Mouse (Mus musculus): Measurements from ENCODE around the gene Cdrt4. TPM values are rescaled to one million over a fixed set of nuclear protein-coding genes. Genes with fewer than 3 reads are reported as not detected.
A peak's percentile ranks its signal among the peaks of the same experiment; 100 is the strongest.

Cdrt4 gene
- total RNA-seq, 2 experiments from 2014 or later = not detected

- DNase-seq = peak; percentile 31
- intact Hi-C loops (cut with DNase I; ENCODE audit: low total_unique reads) = no loop called here
Observed at GRCm38 (mm10) chr11:62934795-62935514, 16.0 kb upstream of the Cdrt4 start.

DNA sequence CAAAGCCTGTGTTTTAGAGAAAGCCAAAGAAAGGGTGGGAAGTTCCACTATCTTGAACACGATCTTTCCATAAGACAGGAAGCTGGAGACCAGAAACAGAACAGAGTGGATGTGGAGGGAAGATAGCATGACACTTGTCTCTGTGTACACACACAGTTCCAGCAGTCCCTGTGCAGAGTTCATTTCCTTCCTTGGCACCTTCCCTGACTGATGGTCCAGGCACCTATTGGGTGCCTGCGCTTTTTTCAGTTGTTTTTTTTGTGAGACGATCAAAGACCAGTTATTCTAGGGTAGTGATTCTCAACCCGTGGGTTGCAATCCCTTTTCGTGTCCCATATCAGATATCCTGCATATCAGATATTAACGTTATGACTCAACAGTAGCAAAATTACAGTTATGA, 13.0 kb upstream of the Cdrt4 start:
- no peak for DNase-seq
- intact Hi-C loops (cut with DNase I; ENCODE audit: low total_unique reads) = no loop called here

DNA sequence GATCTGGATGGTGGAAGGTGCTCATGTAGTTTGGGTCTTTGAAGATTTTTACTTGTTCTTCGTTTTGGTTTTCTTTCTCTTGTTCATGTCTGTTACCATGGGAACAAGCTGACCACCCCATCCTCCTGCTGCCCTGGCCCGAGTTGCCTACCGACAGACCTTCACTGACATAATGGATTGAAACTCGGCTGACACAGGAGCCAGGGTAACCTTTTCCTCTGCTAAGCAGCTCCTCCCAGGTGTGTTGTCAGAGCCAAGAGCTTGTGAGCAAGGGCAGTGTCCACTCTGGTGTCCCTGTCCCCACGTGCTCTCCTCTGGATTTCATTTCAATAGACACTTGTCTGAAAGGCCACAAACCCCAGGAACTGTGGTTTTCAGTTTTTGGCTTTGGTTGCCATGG, 12.1 kb upstream of the Cdrt4 start:
- no peak for DNase-seq
- intact Hi-C loops (cut with DNase I; ENCODE audit: low total_unique reads) = no loop called here

- intact Hi-C loops (cut with DNase I; ENCODE audit: low total_unique reads) = no loop called here
Observed at GRCm38 (mm10) chr11:62940176-62940575, 10.8 kb upstream of the Cdrt4 start.

DNA sequence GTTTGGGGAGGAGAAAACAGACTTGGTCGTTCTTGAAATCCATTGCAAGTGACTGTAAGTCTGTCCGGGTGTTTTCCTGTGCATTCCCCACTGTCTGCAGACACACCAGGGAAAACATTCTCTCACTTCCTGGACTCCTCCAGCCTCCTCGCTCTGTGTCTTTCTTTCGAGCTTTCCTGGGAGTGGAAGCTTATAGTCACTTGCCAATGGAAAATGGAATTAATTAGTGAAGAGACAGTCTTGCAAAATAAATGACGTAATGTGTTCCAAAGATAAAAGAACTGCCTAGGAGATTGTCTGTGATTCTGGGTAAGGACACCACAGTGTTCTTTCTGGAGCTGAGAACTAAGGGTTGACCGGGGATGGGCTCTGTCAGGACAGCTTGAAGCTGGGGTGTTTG, 7.5 kb upstream of the Cdrt4 start:
- intact Hi-C loops (cut with DNase I; ENCODE audit: low total_unique reads) = no loop called here
- no peak for DNase-seq

More at GRCm38 (mm10) chr11:62940176-62940575, 10.8 kb upstream of the Cdrt4 start:
- no peak for DNase-seq

GRCm38 (mm10) chr11:62945514-62945913, 5.5 kb upstream of the Cdrt4 start:
- no peak for DNase-seq
- intact Hi-C loops (cut with DNase I; ENCODE audit: low total_unique reads) = no loop called here

GRCm38 (mm10) chr11:62949548-62949947, 1.4 kb upstream of the Cdrt4 start:
- no peak for DNase-seq
- intact Hi-C loops (cut with DNase I; ENCODE audit: low total_unique reads) = no loop called here

- DNase-seq = peak; percentile 27
- intact Hi-C loops (cut with DNase I; ENCODE audit: low total_unique reads) = no loop called here
Observed at GRCm38 (mm10) chr11:62954766-62955165, 3.8 kb downstream of the Cdrt4 start.

DNA sequence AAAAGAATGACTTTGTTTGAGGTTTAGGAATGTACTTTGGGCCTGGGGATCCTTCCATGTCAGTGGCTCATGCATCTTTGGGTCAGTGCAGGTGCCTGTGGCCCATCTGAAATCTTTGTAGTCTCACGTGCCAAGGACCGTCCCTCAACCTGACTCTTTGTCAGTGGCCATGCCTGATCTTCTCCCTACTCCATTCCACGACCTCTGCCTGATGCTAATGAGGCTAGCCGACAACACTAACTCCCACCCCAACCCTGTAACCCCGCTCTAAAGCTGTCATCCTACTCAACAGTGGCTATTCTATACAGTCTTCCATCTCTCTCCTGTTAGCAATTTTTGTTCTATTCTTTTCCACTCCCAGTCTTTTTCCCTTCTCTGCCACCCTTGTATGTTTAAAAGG, 4.2 kb downstream of the Cdrt4 start:
- intact Hi-C loops (cut with DNase I; ENCODE audit: low total_unique reads) = no loop called here
- DNase-seq = no peak

DNA sequence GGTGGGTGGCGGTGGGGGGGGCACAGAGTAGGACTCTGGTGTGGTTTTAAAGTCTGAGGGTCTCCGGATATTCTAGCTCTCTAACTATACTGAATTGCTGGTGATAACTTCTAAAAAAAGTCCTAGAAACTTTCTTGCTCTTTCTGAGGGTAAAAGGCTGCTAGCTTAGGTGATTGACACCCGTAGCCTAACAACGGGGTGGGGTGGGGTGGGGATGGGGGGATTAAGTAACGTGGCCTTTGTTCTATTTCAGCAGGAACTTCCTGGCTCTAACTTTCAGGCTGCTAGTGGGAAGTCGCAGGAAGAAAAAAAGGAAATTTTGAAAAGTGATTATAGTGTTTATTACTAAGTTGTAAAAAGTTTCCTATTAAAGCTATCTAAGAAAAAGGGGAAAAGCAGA, 4.8 kb downstream of the Cdrt4 start:
- no peak for DNase-seq

GRCm38 (mm10) chr11:62957626-62958180, 6.7 kb downstream of the Cdrt4 start:
- no peak for DNase-seq
- intact Hi-C loops (cut with DNase I; ENCODE audit: low total_unique reads) = no loop called here

More for the DNA sequence above, 4.8 kb downstream of the Cdrt4 start:
- intact Hi-C loops (cut with DNase I; ENCODE audit: low total_unique reads) = no loop called here

DNA sequence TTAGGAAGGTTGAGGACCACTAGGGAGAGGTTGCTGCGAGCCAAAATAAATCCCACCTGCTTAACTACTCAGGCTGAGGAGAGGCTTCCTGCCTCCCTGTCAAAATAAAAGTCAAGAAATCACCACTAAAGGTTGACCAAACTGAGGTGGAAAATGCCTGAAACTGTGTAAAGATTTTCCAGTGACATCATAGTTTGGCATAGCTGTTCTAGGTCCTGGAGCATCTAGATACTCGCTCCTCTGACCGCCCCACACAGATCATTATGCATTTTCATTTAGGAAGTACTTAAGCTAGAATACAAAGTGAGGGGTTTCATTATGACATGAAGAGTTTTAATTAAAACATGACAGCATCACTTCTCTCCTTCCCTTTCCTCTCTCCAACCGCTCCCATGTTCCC, 12.3 kb downstream of the Cdrt4 start:
- intact Hi-C loops (cut with DNase I; ENCODE audit: low total_unique reads) = no loop called here
- DNase-seq = no peak

DNA sequence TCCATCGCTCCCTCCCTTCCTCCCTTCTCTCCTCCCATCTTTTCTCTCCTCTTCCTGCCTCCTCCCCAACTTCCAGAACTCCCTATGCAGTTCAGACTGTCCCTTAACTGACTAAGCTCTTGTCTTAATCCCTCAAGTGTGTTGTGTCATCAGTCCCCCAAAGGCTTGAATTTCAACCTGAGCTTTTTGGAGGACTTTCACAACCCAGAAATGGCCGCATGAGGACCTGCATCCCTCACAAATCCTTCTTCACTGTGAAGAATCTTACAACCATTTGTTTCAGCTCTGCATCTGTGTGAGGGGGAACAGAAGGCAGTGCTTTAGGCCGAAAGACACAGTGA, 15.4 kb downstream of the Cdrt4 start:
- DNase-seq = no peak
- intact Hi-C loops (cut with DNase I; ENCODE audit: low total_unique reads) = no loop called here

DNA sequence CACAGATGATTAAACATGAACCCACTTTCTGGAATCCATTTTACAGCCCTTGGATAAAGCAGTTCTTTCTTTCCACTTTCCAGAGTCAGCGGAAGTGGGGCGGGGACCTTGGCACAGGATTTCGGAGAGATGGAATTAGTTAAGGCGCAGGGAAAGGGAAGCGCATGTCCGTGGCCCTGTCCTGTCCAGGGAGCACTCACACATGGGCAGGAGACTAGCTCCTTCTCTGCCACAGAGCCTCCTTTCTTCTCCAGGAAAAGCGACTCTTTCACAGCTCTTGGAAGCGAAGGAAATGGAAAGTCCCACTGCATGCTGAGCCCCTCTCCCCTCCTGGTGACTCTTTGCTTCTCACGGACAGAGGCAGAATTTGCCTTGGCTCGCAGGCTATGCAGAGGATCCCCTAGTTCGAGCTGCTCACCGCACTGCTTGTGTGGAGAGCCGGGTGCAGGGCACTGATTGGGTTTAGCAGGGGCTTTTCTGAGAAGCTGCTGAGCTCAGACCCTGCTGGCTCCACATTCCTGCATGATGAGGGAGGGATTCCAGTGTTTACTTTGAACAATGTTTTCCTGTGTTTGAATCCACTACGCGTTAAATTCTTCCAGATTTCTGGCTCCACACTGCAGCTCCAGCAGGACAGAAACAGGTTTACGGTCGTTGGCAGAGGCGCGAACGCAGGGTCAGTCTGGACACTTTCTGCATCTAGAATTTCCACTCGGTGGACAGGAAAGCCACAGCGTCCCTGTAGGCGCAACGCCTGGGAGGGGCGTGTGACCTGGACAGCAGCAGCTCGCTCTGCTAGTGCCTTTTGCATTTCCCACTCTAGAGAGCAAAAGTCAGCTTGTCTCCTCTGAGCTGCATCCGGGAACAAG, 16.0 kb downstream of the Cdrt4 start:
- intact Hi-C loops (cut with DNase I; ENCODE audit: low total_unique reads) = no loop called here
- DNase-seq = peak; percentile 84

- DNase-seq = no peak
- intact Hi-C loops (cut with DNase I; ENCODE audit: low total_unique reads) = no loop called here
Observed at GRCm38 (mm10) chr11:62977176-62977575, 26.2 kb downstream of the Cdrt4 start.

DNA sequence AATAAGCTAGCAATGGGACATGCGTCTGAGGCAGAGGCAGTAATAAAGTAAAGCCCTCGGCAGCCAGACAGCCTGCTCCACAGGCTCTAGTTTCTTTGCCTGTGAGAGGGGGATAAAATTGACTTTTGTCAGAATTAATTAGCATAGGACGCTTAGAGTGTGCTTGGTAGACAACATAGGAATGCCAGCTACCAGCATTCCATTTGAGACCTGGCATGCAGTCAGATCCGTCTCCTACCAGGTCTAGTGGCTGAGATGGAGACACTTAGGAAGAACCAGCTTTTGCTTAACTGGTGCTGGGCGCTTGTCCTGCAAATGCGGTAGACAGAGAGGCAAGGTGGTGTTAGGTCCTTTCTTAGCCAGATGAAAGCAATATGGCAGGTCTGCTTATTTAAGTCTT, 27.9 kb downstream of the Cdrt4 start:
- intact Hi-C loops (cut with DNase I; ENCODE audit: low total_unique reads) = no loop called here
- DNase-seq = no peak

DNA sequence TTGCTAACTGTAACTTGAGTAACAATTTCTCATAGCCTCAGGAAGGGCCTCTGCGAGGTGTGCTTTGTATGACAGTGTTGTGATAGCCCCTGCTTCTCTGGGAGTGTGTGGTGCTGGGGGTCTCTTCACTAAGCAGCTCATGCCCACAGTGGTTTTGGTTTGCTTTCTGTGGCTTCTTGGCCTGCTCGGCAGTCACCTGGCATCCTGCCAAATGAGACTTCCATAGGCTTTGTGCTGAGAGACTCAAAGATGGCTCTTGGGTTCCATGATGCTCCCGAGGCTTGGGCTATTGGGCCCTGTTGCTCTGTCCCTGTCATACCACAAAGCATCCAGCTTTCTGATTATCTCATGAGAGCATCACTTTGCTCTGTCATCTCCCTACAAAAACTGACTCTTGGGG, 30.7 kb downstream of the Cdrt4 start:
- intact Hi-C loops (cut with DNase I; ENCODE audit: low total_unique reads) = no loop called here
- DNase-seq = no peak

GRCm38 (mm10) chr11:62983793-62984192, 32.8 kb downstream of the Cdrt4 start:
- DNase-seq = no peak
- intact Hi-C loops (cut with DNase I; ENCODE audit: low total_unique reads) = no loop called here

- intact Hi-C loops (cut with DNase I; ENCODE audit: low total_unique reads) = no loop called here
- DNase-seq = no peak
Observed at GRCm38 (mm10) chr11:62984365-62984764, 33.4 kb downstream of the Cdrt4 start.

DNA sequence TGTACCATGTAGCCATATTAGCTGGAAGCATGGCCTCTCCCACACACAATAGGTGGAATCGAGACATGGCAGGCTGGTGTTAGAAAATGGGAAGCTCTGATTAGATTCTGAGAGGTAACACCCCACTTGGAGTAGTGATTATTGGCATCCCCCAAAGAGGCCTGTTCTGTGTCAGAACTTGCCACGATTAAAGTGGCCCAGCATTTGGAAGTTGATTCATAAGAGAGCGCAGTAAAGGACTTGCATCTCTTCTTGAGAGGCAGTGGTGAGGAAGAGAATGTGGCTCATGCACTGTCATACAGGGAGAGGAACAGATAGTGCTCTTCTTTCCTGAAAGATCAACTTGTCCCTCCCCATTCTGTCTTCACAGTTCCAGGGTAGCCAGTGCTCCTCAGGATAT, 34.1 kb downstream of the Cdrt4 start:
- intact Hi-C loops (cut with DNase I; ENCODE audit: low total_unique reads) = no loop called here

DNA sequence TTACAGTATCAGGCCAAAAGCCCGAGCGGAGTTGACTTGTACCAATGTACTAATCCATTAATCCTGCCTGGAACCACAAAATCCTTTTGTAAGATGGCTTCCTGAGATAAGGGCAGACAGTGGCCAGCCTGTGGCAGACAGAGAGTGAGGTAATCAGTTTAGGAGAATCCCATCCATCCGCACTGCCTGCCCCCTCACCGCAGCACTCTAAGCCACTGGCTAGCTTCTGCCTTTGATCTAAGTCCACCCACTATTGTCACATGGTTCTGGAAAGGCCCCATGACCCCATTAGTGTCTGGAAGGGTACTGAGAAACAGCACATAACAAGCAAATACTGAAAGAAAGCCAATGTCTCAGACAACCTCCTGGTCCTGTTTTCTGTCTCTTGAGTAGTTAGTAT, 35.6 kb downstream of the Cdrt4 start:
- DNase-seq = no peak
- intact Hi-C loops (cut with DNase I; ENCODE audit: low total_unique reads) = no loop called here

More for the DNA sequence above, 34.1 kb downstream of the Cdrt4 start:
- no peak for DNase-seq

All from gastrocnemius, postnatal 14 days (tissue).